Mouse (Mus musculus): ENCODE data around the gene Atrn.
A peak's percentile ranks its signal among the peaks of the same experiment; 100 is the strongest.
"Not testable (repeated sequence)": the region's sequence is repeated elsewhere in the genome, so short reads cannot be mapped to it uniquely, and the experiment has no call there.

The Atrn gene

DNA sequence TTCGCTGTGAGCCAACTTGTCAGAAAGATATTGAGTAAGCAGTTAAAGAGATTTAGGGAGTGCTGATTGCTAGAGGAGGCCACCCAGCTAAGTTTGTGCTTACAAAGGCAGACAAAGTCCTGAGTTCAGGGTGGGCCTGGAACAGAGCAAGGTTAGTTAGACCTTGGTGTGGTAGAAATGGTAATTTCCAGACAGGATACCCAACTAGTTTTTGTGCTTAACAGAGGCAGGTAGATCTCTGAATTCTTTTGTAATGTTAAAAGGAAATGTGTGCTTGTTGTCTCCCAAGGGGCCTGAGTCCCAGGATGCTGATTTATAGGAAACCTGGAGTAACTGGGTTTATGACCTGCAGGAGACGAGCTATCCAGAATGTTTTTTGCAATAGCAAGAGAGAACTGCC is 52.6 kb downstream of the Atrn start:
- DNase-seq (ENCODE audit: low spot score in 2 of 2) = no peak

DNA sequence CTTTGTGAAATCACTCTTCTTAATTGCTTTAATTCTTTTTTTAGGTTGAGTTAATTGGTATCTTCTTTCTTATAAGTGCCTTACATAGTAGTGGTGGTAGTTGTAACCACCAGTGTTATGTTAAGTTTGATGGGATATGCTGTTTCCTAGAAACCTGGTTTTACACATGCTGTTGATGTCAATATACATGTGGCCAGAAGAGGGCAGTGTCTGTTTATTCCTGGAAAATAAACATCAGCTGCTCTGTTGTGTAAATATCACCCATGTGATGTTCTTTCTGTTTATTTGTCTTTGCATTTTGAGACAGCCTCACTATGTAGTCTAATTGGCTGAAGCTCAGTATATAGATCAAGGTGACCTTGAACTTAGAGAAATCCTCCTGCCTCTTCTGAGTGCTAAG is 55.6 kb downstream of the Atrn start:
- DNase-seq (ENCODE audit: low spot score in 2 of 2) = no peak

DNA sequence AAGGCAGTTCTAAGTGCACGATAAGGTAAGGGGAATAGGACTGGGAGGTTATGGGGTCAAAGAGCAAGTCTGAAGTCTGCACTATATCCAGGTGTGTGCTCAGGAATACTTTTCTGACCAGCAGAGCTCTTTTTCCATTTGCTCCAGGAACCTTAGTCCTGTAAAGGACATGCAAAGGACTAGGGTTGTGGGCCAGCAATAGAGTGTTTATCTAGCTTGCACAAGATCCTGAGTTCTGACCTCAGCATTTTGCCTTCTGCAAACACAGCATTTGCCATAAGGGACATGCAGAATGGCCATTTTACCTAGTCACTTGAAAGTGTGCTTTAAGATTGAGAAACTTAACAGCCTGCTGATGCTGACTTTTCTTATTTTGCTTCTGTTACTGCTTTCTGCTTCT is 58.7 kb downstream of the Atrn start:
- DNase-seq (ENCODE audit: low spot score in 2 of 2) = no peak

DNA sequence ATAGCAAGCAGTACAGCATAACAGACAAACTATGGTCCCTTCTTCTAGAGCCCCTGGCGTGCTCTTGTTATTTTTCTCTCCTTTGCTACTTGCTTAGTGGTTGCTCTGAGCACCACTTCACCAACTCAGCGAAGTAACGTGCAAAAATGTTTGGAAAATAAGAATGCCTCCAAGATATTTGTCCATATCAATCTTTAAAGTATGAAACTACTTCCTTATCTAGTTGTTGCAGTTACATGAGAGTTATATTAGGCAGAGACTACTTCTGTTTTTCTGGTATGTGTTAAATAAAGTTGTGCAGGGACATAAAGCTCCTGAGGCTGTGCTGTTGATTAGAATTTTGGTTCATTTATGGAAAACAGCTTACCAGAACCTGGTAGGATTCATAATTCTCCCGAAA is 64.7 kb downstream of the Atrn start:
- DNase-seq (ENCODE audit: low spot score in 2 of 2) = no peak

DNA sequence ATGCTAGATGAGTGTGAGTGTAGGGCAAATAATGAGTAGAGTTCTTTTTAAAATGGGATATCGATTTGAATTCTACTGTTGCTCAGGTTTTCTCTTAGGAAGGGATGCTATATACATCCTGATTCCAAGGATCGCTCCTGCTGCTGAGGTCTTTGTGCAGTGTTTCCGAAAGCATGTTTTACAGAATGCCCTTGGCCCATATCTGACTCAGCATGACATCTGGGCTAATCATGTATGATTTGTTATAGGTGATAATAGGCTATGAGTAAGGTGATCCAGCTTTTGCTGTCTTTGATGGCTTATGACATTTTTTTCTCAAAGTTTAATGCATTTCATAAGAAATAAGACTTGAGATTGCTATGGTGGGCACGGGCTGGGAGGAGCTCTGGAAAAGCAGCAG is 66.1 kb downstream of the Atrn start:
- DNase-seq (ENCODE audit: low spot score in 2 of 2) = no peak

DNA sequence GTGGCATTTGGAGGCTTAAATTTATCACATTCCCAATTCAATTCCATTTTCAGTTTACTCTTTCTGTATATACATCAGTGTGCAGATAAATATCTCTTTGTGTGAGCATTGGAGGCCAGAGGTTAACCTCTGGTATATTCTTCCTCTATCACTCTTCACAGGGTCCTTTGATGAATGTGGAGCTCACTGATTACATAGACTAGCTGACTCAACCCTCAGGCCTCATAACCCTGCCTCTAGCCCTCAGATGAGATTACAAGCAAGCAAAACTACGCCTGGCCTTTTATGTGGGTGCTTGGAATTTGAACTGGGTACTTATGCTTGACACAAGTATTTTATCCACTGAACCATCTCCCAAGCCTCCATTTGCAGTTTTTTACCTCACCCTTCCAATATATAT is 68.6 kb downstream of the Atrn start:
- DNase-seq (ENCODE audit: low spot score in 2 of 2) = no peak

DNA sequence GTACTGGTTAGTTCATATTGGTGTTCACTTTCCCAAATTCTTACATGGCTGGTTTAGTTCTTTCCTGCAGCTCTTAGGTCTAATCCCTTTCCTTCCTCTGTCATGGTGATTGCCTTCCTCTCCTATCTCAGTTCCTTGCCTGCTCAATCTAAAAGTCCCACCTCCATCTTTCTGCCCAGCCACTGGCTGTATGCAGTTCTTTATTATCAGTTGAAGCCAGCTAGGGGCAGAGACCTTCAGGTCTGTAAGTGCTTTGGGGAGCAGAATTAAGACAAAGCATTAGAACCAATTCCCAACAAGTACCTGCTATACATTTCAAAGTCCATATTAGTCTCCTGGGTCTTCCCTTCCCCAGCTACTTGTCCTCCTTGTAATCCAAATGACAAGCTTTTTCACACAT is 71.3 kb downstream of the Atrn start:
- no peak for DNase-seq (ENCODE audit: low spot score in 2 of 2)

DNA sequence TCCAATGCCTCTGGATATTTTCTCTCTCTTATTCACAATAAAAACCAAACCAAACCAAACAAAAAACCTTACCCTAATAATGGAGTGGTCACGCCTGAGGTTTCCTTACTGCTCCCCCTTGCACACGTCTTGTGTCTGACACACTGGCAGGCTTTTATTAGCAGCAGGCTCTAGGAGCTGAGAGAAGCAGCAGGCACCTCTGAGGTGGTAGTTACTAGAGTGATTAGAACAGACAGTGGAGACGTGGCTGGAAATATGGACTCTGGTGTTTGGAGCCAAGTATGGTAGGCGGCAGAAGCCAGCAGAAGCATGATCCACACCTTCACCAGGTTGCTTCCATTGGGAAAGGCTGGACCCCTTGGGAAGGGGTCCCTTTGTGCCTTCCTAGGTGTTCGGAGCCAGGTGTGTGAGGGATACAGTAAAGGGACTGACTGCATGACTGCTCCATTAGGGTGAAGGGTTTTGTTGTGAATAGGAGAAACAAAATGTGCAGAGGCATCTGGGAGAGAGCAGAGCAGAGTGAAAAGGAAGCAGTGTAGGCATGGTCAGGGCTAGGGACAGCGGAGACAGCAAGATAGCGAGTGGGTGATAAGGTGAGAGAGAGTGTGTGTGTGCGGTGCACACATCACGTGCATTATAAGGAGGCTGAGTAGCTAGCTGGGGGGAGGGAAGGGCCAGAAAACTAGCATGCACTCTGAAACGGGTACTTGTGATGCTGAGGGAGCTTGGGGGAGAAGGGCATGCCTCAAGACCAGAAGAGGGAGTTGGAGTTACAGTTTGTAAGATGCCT is 72.0 kb downstream of the Atrn start:
- DNase-seq (ENCODE audit: low spot score in 2 of 2) = no peak

DNA sequence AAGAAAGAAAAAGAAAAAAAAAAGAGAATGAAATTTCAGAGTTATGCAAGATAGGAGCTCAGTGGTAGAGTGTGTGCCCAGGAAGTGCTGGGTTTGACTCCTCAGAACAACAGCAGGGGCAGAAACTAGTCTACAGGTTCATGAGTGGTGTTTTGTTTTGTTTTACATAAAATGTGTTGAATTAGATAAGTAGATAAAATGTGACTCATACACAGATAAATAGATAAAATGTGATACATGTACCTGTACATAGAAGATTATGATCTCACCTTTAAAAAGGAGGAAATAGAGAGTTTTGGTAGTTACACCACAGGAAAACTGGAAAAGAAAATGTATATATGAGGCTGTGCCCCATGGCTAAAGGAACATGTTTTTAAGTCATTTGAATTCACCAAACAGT is 72.8 kb downstream of the Atrn start:
- DNase-seq (ENCODE audit: low spot score in 2 of 2) = no peak

DNA sequence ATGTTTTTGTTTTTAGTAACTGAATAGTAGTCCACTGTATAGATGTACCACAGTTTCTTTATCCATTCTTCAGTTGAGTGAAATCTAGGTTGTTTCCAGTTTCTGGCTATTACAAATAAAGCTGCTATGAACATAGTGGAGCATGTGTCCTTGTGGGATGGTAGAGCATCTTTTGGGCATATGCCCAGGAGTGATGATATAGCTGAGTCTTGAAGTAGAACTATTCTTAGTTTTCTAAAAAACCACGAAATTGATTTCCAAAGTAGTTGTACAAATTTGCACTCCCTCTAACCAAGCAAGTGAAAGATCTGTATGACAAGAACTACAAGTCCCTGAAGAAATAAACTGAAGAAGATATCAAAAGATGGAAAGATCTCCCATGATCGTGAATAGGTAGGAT is 86.5 kb downstream of the Atrn start:
- DNase-seq (ENCODE audit: low spot score in 2 of 2) = peak in 1 of 2 experiments; percentile 71

DNA sequence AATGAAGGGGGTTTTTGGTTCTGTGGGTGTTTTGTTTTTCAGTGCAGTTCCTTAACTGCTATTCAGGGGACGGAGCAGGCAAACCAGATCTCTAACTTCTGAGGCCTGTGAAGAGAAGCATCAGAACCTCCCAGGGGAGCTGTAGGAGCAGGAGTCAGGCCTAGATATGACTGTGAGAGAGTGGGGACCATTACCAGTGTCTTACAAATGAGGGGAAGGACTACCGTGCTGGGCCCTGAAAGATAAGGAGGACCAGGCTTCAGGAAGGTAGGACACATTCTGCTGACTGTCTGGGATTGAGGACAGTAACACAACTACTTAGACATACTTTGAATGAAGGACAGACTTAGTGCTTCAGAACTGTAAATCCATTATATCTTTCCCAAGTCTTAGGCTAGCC is 102.8 kb downstream of the Atrn start:
- no peak for DNase-seq (ENCODE audit: low spot score in 2 of 2)

DNA sequence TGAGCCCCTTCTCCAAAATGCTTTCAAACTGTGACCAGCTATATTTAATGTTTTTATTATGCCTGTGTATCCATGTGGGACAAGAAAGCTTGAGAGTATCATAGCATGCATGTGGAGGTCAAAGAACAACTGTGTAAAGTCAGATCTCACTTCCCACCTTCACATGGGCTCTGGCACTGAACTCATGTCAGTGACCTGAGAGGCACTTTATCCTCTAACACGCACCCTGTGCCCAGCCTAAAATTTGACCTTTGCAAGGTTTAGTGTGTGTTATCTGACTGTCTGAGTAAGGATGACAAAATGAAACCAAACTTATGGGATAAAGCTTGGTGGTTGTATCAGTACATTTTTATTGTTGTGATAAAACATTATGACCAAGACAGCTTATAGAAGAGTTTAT is 104.3 kb downstream of the Atrn start:
- no peak for DNase-seq (ENCODE audit: low spot score in 2 of 2)

DNA sequence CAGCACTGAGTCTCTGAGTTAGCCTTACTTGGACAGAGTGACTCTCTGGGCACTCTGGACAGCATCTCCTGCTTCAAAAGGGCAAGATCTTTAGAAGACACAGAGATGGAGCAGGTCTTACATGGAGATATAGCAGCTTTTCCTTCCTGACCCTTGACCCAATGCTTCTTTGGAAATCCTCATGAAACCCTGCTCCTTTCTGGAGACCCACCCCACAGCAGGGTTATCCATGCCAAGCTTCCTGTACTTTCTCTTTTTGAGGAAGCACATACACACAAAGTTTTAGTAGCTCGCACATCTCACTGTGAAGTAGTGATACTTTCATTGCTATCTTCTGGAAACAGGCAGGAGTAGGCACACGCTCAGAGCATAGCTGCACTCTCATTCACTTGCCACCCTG is 118.9 kb downstream of the Atrn start:
- no peak for DNase-seq (ENCODE audit: low spot score in 2 of 2)

DNA sequence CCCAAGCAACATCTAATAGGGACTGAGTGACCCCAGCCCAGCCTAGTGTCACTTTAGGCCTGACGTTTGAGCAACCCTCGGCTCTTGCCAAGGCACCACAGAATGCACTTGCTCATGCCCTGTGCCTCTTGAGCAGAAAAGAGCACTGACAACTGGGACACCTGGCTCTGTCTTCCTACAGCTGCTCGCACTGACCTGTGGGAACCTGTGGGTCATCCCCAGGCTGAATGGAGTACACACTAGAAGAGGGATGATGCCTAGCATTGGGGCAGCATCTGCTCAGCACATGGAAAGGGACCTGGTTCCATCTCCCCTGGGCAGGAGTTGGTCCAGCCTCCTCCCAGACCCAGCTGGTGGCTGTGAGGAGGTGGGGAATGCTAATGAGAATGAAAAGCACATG is 120.6 kb downstream of the Atrn start:
- DNase-seq (ENCODE audit: low spot score in 2 of 2) = no peak

DNA sequence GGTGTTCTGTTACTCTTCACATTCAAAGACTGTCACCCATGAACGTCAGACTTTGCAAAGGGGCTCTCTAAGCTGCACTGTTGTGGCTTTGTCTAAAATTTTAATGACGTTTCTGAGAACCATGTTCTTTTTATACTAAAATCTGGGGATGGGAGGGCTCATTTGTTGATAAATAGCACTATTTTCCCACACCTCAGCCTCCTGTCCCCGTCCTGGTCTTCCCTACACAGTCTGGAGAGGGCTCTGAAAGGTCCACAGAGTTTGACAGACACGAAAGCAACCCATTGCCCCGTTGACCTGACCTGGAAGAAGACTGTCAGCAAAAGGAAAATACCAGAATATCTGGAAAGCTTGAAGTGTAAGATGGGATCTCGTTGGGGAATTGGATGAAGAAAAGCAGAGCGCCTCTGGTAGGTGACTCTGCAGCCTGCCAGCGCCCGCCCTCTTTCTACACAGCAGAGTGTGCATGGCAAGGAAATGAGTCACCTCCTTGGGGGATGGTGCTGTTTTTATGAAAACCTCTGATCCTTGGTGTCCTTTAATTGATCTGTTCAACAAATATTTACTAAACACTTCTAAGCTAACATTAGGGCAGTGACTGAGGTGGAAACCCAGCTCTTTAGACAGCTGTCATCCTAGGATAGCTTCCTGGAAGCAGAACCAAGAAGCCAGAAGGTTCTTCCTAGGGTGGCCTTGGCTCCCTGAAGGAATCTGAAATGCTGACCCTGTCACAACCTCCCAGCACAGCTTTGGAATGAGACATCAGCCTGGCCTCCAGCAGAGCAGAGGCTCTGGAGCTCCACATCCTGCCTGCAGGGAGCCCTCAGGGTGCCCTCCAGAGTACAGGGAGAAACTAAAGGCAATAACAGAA is 123.0 kb downstream of the Atrn start:
- DNase-seq (ENCODE audit: low spot score in 2 of 2) = no peak

DNA sequence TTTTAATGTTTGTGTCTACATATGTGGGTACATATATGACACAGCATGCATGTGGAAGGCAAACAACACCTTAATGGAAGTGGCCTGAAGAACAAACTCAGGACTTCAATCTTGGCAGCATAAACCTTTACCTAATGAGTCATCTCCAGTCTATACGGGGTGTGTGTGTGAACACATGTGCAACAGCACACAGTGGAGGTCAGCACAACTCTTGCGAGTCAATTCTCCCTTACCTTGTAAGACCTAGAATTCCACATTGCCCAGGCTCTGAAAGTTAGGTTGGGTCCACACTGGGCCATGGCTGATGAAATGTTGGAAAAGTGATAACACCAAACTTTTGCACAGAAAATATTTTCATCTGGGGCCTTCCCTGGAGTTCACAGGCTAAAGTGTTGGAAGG is 124.3 kb downstream of the Atrn start:
- no peak for DNase-seq (ENCODE audit: low spot score in 2 of 2)

DNA sequence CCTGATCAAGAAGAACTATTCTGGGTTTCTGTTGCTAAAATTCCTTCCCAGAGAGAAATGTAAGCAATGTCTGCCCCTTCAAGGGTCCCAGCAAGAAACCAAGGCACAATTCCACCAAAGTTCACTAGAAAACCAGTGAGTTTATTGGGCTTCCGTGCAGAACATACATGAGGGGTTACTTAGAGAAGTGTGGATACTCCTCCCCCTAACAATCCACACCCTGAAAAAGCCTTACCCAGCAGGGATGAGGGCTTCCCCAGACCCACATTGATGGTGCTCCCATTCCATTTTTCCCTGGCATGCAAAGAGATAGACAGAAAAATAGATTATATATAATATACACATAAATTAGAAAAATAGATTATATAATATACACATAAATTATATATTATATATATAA is 124.7 kb downstream of the Atrn start:
- DNase-seq (ENCODE audit: low spot score in 2 of 2) = no peak

DNA sequence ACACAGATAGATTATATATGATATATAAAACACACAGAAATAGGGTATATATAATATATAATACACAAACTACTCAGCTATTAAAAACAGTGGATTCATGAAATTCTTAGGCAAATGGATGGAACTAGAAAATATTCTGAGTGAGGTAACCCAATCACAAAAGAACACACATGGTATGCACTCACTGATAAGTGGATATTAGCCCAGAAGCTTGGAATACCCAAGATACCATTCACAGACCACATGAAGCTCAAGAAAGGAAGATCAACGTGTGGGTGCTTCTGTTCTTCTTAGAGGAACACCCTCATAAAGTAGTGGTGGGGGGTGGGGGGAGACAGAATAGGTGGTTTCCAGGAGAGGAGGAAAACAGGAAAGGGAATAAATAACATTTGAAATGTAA is 125.1 kb downstream of the Atrn start:
- not testable (repeated sequence) for DNase-seq (ENCODE audit: low spot score in 2 of 2)

DNA sequence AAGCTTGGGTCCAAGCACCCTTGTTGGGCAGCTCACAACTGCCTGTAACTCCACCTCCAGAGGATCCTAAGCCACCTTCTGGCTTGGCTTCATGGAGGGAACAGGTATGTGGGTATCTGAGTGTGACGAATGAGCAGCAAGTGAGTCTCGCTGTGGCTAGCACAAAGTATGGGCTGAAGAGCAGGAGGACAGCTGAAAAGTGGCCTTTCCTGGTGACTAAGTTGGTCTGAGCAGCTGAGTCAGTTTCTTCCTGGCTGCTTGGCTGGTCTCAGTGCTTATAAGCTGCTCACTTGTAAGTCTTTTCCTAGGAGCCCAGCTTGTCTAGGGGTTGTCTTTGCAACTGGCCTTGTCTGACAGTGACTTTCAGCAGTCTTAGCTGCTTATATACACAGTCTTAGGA is 130.0 kb downstream of the Atrn start:
- no peak for DNase-seq (ENCODE audit: low spot score in 2 of 2)

DNA sequence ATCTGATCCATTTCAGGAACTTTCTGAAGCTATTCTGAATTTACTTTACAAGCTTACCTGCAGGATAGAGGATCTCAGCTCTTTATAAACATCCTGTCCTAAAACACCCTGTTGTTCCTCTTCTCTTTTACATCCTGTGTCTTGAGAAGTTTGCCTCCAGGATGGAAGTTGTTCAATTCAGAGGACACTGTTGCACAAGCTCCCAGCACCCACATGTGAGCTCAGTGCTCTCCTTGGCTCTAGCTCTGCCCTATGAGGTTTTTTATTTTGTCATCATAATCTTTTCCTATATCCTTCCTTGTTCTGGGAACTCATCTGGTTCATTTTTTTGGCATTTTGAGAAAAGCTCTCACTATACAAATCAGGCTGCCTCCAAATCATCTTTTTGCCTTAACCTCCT is 130.5 kb downstream of the Atrn start:
- no peak for DNase-seq (ENCODE audit: low spot score in 2 of 2)

DNA sequence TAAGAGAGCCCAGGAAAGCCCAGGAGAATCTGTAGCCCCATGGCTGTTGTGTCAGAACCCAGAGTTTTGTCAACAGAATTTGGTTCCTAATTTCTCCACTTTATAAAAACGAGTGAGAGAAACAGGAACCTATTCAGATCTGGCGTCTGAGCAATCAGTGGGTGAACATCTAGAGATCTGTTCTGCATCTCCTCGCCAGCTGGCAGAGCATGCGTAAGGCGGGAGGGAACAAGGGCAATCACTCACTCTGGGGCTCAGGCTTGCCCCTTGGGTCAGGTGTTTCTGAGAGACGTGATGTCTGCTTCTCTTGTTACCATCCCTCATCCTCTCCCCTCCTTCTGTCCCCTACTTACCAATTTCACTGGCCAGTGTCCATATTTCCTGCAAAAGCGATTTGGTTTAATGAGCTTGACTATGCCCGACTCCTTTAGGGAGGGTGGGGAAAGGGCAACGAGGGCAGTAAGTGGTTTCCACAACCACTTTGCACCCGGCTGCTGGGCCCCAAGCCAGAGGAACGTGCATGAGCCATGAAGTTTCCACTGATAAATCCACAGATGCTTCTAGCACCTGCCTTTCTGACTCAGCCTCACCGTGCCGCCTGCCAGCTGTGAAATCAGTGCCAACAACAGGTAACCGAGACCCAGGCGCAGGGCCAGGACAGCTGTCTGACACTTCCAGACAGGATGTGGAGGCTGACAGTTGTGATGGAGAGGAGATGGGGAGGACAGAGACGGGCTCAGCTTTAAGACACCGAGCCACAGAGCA is 131.1 kb downstream of the Atrn start:
- DNase-seq (ENCODE audit: low spot score in 2 of 2) = peak in 1 of 2 experiments; percentile 38

DNA sequence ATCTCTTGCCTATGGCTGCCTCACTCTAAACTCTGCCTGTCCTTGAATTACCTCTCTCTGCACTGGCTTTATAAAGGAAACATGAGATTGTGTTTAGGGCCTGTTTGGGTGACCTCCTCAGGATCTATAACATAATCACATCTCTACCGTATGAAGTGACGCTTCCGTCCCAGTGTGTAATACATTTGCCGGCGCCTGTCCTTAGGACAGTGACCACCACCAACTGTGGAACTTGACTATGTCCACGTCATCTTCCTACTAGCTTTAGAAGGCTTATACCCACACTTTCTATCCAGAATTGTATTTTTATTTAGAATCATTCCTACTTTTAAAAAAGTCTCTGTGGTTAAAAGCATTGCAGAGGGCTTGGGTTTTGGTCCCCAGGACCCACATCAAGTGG is 131.9 kb downstream of the Atrn start:
- no peak for DNase-seq (ENCODE audit: low spot score in 2 of 2)

DNA sequence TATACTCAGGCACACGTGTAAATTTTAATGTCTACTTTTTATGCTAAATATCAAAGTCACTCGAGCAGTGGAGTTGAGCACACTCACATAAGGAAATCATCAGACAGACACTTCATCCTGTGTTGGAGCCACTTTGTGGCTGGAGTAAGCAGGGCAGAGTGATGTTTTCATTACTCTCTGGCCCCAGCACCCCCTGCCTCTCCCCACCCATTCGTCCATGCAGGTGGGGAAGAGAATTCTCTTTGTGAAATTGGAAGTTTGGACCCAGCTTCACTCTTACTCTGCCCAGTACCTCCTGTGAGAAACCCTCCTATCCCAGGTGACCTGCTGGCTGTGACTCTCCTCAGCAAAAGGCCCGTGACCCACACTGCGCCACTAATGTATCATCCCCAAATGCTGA is 132.4 kb downstream of the Atrn start:
- DNase-seq (ENCODE audit: low spot score in 2 of 2) = no peak
